23 mouse cellular contexts compared by ENCODE assay signal in genomic region chr17:84713563-84714164, GRCm38 (mm10). TPM values are rescaled to one million over a fixed set of nuclear protein-coding genes. Genes with fewer than 3 reads are reported as not detected.
A peak's percentile ranks its signal among the peaks of the same experiment; 100 is the strongest.
DNase-seq lines count a peak whose midpoint lies in the region; ATAC-seq and TF ChIP-seq lines count a peak whose summit lies in the region.
"Had no signal": no experiment of that assay in that cellular context is flagged by ENCODE, and none has a peak within 500 bp of the region (broad histone marks: within the 10 kb centered on the region; RNA-seq: fewer than 3 reads in every experiment).

No protein-coding gene starts in this region.

- no peaks in the 10 kb centered on the region for H3K9me3 ChIP-seq in forebrain, embryonic 10.5 days
- no peaks in the 10 kb centered on the region for H3K9me3 ChIP-seq in forebrain, embryonic 11.5 days (ENCODE audit: control insufficient read depth, low read length)
- H3K9me3 ChIP-seq: hindbrain, embryonic 13.5 days; stomach, embryonic 15.5 days had no signal

- TF ChIP-seq POLR2A in heart, adult 2 months (IDR thresholded peaks at IDR 0.05; ENCODE audit: insufficient read depth, low read depth, low read length): no peak

- ATAC-seq in forebrain, embryonic 11.5 days (replicated peaks; ENCODE audit: low FRiP score): no peak; the same call in 1 of the 2 replicates
- no peak for ATAC-seq in monocyte, adult 5-6 weeks (replicated peaks; ENCODE audit: insufficient number of reproducible peaks, low FRiP score, low TSS enrichment, poor library complexity, severe bottlenecking)
- ATAC-seq: intestine, postnatal 0 days; liver, postnatal 0 days; Patski had no signal

- TF ChIP-seq CTCF in heart, adult 2 months (IDR thresholded peaks at IDR 0.05): no peak

- no peak for DNase-seq in forebrain, embryonic 10.5 days (ENCODE audit: extremely low spot score, low spot score)
- no peak for DNase-seq in forebrain, embryonic 11.5 days (ENCODE audit: low spot score)
- DNase-seq in left cerebral cortex, adult 11 months (ENCODE audit: low spot score): peak; percentile 28
- DNase-seq in left cerebral cortex, postnatal 10 days (ENCODE audit: extremely low spot score in 1 of 2, low spot score in 2 of 2): no peak
- DNase-seq in R1 (ENCODE audit: low read depth, low spot score): peak; percentile 92
- DNase-seq in layer of hippocampus, adult 9-11 months: peak; percentile 59
- no peak for DNase-seq in heart, adult 2 months
- DNase-seq: adrenal gland, adult 2 months; cerebellum, adult 9-11 months; gastrocnemius, postnatal 36 days; kidney, postnatal 4 days; liver, postnatal 0 days; lung, postnatal 4 days; thymus, postnatal 4 days had no signal

- no peaks in the 10 kb centered on the region for H3K79me2 ChIP-seq in heart, adult 2 months (replicated peaks; ENCODE audit: control insufficient read depth, insufficient read depth, low read length)

- no peaks in the 10 kb centered on the region for H3K27me3 ChIP-seq in forebrain, embryonic 10.5 days (ENCODE audit: poor library complexity, severe bottlenecking)
- no peaks in the 10 kb centered on the region for H3K27me3 ChIP-seq in forebrain, embryonic 11.5 days (ENCODE audit: control insufficient read depth, insufficient read depth, low read length)
- no peaks in the 10 kb centered on the region for H3K27me3 ChIP-seq in heart, adult 2 months (ENCODE audit: control insufficient read depth, insufficient read depth, low read length)
- H3K27me3 ChIP-seq: CH12.LX; Patski; stomach, embryonic 15.5 days had no signal

- TF ChIP-seq EP300 in heart, adult 2 months (IDR thresholded peaks at IDR 0.05; ENCODE audit: insufficient read depth, low read depth, low read length): no peak

- peak overlapping the region; percentile 44; the same call in 1 of the 2 replicates for H3K27ac ChIP-seq in forebrain, embryonic 10.5 days
- no peak overlapping the region for H3K27ac ChIP-seq in forebrain, embryonic 11.5 days (ENCODE audit: low read depth, low read length)
- no peak overlapping the region for H3K27ac ChIP-seq in heart, adult 2 months
- H3K27ac ChIP-seq: hindbrain, embryonic 13.5 days; stomach, embryonic 15.5 days had no signal

- no peak overlapping the region for H3K9ac ChIP-seq in forebrain, embryonic 11.5 days (ENCODE audit: low read length)
- H3K9ac ChIP-seq in heart, adult 2 months (ENCODE audit: low read depth, low read length): no peak overlapping the region
- H3K9ac ChIP-seq: hindbrain, embryonic 13.5 days; liver, postnatal 0 days; stomach, embryonic 15.5 days had no signal

- intact Hi-C loops in left cerebral cortex, postnatal 10 days (cut with DNase I): loop anchor here (5.0 kb wide), 1 partner anchor 34 kb away; no protein-coding TSS in a partner anchor
- intact Hi-C loops in heart, adult 2 months (cut with DNase I): no loop called here

- 81% methylated on average over 18 of the region's 18 CpGs for WGBS in forebrain, embryonic 10.5 days
- 64% methylated on average over 18 of the region's 18 CpGs for WGBS in forebrain, embryonic 11.5 days
- 94% methylated on average over 18 of the region's 18 CpGs for whole genome bisulfite sequencing in heart, adult 2 months

- H3K4me1 ChIP-seq in forebrain, embryonic 10.5 days: peaks cover 43% of the 10 kb centered on the region
- peaks cover 11% of the 10 kb centered on the region for H3K4me1 ChIP-seq in forebrain, embryonic 11.5 days (replicated peaks; ENCODE audit: control insufficient read depth, insufficient read depth, low read length)
- no peaks in the 10 kb centered on the region for H3K4me1 ChIP-seq in heart, adult 2 months (ENCODE audit: control insufficient read depth, insufficient read depth, low read length)

- no peak overlapping the region for H3K4me3 ChIP-seq in forebrain, embryonic 10.5 days
- no peak overlapping the region for H3K4me3 ChIP-seq in forebrain, embryonic 11.5 days (ENCODE audit: low read depth, low read length)
- no peak overlapping the region for H3K4me3 ChIP-seq in heart, adult 2 months
- H3K4me3 ChIP-seq: erythroblast, embryonic 14.5 days; hindbrain, embryonic 13.5 days; myocyte; stomach, embryonic 15.5 days had no signal

- peaks cover 66% of the 10 kb centered on the region for H3K36me3 ChIP-seq in forebrain, embryonic 10.5 days (replicated peaks)
- H3K36me3 ChIP-seq in forebrain, embryonic 11.5 days (ENCODE audit: control insufficient read depth, insufficient read depth, low read length): no peaks in the 10 kb centered on the region; the same call in 1 of the 2 replicates
- no peaks in the 10 kb centered on the region; the same call in 1 of the 2 replicates for H3K36me3 ChIP-seq in heart, adult 2 months (ENCODE audit: control insufficient read depth, insufficient read depth, low read length)

- H3K4me2 ChIP-seq in forebrain, embryonic 11.5 days (ENCODE audit: low read depth, low read length, severe bottlenecking): no peak overlapping the region
- H3K4me2 ChIP-seq: hindbrain, embryonic 13.5 days; stomach, embryonic 15.5 days had no signal

RNA-seq across cellular contexts. Expression of gene Abcg5, which starts 30.9 kb away (rescaled TPM):
- 5.3 and 5.4 TPM in 2 replicates for polyA plus RNA-seq in forebrain, embryonic 10.5 days (2016; fragmentation: Nextera tagmentation; extraction: Ambion mirVana)
- polyA plus RNA-seq in forebrain, embryonic 11.5 days (2014; fragmentation: Nextera tagmentation; extraction: Ambion mirVana): 5.1 and 5.9 TPM in 2 replicates
- total RNA-seq in left cerebral cortex, postnatal 10 days (2021): not detected
- not detected in 3 replicates for total RNA-seq in monocyte, adult 5-6 weeks (2017)
- total RNA-seq in heart, adult 2 months (2021): not detected
- 0.09 TPM in 1 of 2 replicates, not detected in the other for polyA plus RNA-seq in heart, adult 2 months (2012; rRNA removed)
- total RNA-seq: adrenal gland, adult 2 months; CH12.LX; gastrocnemius, postnatal 36 days had no signal
- polyA plus RNA-seq: erythroblast, embryonic 14.5 days; myocyte; Patski had no signal

RNA-seq across cellular contexts. Expression of gene Abcg8, which starts 37.6 kb away (rescaled TPM):
- polyA plus RNA-seq in forebrain, embryonic 10.5 days (2016; fragmentation: Nextera tagmentation; extraction: Ambion mirVana): 0.23 and 0.33 TPM in 2 replicates
- 0.17 and 0.48 TPM in 2 replicates for polyA plus RNA-seq in forebrain, embryonic 11.5 days (2014; fragmentation: Nextera tagmentation; extraction: Ambion mirVana)
- not detected for total RNA-seq in left cerebral cortex, postnatal 10 days (2021)
- not detected in 3 replicates for total RNA-seq in monocyte, adult 5-6 weeks (2017)
- not detected for total RNA-seq in heart, adult 2 months (2021)
- polyA plus RNA-seq in heart, adult 2 months (2012; rRNA removed): 0.06 TPM in 1 of 2 replicates, not detected in the other
- total RNA-seq: gastrocnemius, postnatal 36 days had no signal
- polyA plus RNA-seq: erythroblast, embryonic 14.5 days; heart, embryonic 14.5 days had no signal

Comparison
In these comparisons a context has a peak if more than half of its experiments do, and no peak if none do; other contexts are left out.
1. DNase-seq: peak in left cerebral cortex, adult 11 months (single experiment), R1 (single experiment) and layer of hippocampus, adult 9-11 months (single experiment); none in forebrain, embryonic 10.5 days (single experiment), forebrain, embryonic 11.5 days (single experiment), left cerebral cortex, postnatal 10 days (0 of 2) and heart, adult 2 months (0 of 2).